Mouse (Mus musculus) ES-E14 (cell line): ENCODE measurements around the gene Gsto2. TPM values are rescaled to one million over a fixed set of nuclear protein-coding genes. Genes with fewer than 3 reads are reported as not detected.

Source experiments
- DNase-seq: peaks from one replicate; pipeline ENCODE4 v3.0.0-alpha.2; 2013; ENCODE audit warnings: low read depth, low spot score
- H3K27ac ChIP-seq: 2 replicates; pipeline ENCODE4 v1.5.1; 2012; ENCODE audit warnings: low read depth, mild to moderate bottlenecking, low read length, moderate library complexity, mixed read lengths; ENCODE audit not compliant: poor library complexity, insufficient read depth, severe bottlenecking
- H3K36me3 ChIP-seq: 2 replicates; pipeline ENCODE4 v1.6.1; 2012; ENCODE audit warnings: mild to moderate bottlenecking, low read length, moderate library complexity, mixed read lengths; ENCODE audit not compliant: control insufficient read depth, poor library complexity, insufficient read depth, severe bottlenecking
- H3K4me1 ChIP-seq, 2 experiments: fragments of 150-350 bp in 1 of 2; sonication (generic) in 1 of 2; 2 replicates each; pipeline ENCODE4 v1.6.1; 2012; ENCODE audit warnings: low read length in 2 of 2, mild to moderate bottlenecking in 1 of 2, mixed read lengths in 1 of 2; ENCODE audit not compliant: control insufficient read depth in 2 of 2, insufficient read depth in 2 of 2, poor library complexity in 1 of 2
- H3K4me3 ChIP-seq, 2 experiments: fragments of 150-350 bp in 1 of 2; sonication (generic) in 1 of 2; 2 replicates each; pipeline ENCODE4 v1.5.1; 2012; ENCODE audit warnings: low read length in 2 of 2, low read depth in 1 of 2, mild to moderate bottlenecking in 1 of 2, mixed read lengths in 1 of 2; ENCODE audit not compliant: insufficient read depth in 1 of 2, poor library complexity in 1 of 2, severe bottlenecking in 1 of 2
- H3K9ac ChIP-seq: 2 replicates; pipeline ENCODE4 v1.6.1; 2012; ENCODE audit warnings: low read depth, mild to moderate bottlenecking, low read length, mixed read lengths; ENCODE audit not compliant: poor library complexity, insufficient read depth, severe bottlenecking
- H3K9me3 ChIP-seq: fragments of 150-350 bp; sonication (generic); 2 replicates; pipeline ENCODE4 v1.6.1; 2012; ENCODE audit warnings: low read depth, mild to moderate bottlenecking, low read length; ENCODE audit not compliant: control insufficient read depth, insufficient read depth
- CHD2 ChIP-seq: IDR thresholded peaks from 2 replicates; pipeline ENCODE4 v1.6.1; 2014; ENCODE audit warnings: mild to moderate bottlenecking, low read depth, low read length, inconsistent platforms
- HCFC1 ChIP-seq: IDR thresholded peaks from 2 replicates; pipeline ENCODE4 v1.6.1; 2012; ENCODE audit warnings: low read length, inconsistent platforms, borderline replicate concordance; ENCODE audit not compliant: insufficient read depth
- MAFK ChIP-seq: IDR thresholded peaks from 2 replicates; pipeline ENCODE4 v1.6.1; 2014; ENCODE audit warnings: mild to moderate bottlenecking, low read depth, low read length, inconsistent platforms; ENCODE audit not compliant: insufficient read depth
- ZC3H11A ChIP-seq: IDR thresholded peaks from 2 replicates; pipeline ENCODE4 v1.6.1; 2012; ENCODE audit warnings: low read depth, mild to moderate bottlenecking, inconsistent platforms, low read length, borderline replicate concordance
- ZNF384 ChIP-seq: IDR thresholded peaks from 2 replicates; pipeline ENCODE4 v1.6.1; 2012; ENCODE audit warnings: low read depth, low read length, inconsistent platforms
- in situ Hi-C, 2 experiments: fragments of 600-800 bp; cut with MboI; formaldehyde crosslinking; loops; one replicate each; pipeline ENCODE4 v1.15.1; 2025; ENCODE audit warnings: low sequenced_read_pairs in 2 of 2, inconsistent platforms in 1 of 2; ENCODE audit not compliant: unreplicated experiment in 2 of 2
- total RNA-seq: library from RNA; depleted of rRNA; stranded (reverse); fragments of 300-350 nt; gene quantifications from 2 replicates; pipeline ENCODE4 v1.2.3, GENCODE M21; 2012

Gsto2 gene
- total RNA-seq, 1 experiment, result 0.71 TPM

- Histone ChIP-seq H3K27ac (no peak overlapping the region), H3K9ac (no peak overlapping the region), H3K4me3 (no peak overlapping the region), H3K9me3 (no peaks in the 10 kb centered on the region), H3K4me1 (peaks cover 2 to 4% of the 10 kb centered on the region in 2 experiments; a peak in 1 of 4 replicates), H3K36me3 (no peaks in the 10 kb centered on the region; the same call in 1 of the 2 replicates)
- no peak for DNase-seq
- TF ChIP-seq ZC3H11A, result no peak
- no peak for TF ChIP-seq HCFC1
- TF ChIP-seq ZNF384, result no peak
- no peak for TF ChIP-seq MAFK
- no peak for TF ChIP-seq CHD2
- in situ Hi-C loops, result no loop called here
These were observed 33.0 kb upstream of the Gsto2 start for GRCm38 (mm10) chr19:47832316-47832715.

GRCm38 (mm10) chr19:47834614-47835013 is 30.7 kb upstream of the Gsto2 start:
- H3K9ac ChIP-seq, result no peak overlapping the region
- no peak overlapping the region for H3K27ac ChIP-seq
- peaks cover 2 to 4% of the 10 kb centered on the region in 2 experiments; a peak in 1 of 4 replicates for H3K4me1 ChIP-seq
- DNase-seq, result no peak
- no peak overlapping the region for H3K4me3 ChIP-seq
- in situ Hi-C loops, result no loop called here
- TF ChIP-seq CHD2, result no peak
- TF ChIP-seq ZC3H11A, result no peak
- TF ChIP-seq MAFK, result no peak
- no peak for TF ChIP-seq ZNF384
- TF ChIP-seq HCFC1, result no peak
- H3K9me3 ChIP-seq, result no peaks in the 10 kb centered on the region
- no peaks in the 10 kb centered on the region; the same call in 1 of the 2 replicates for H3K36me3 ChIP-seq

- H3K4me3 ChIP-seq, result peak overlapping the region in 1 of 2 experiments; percentile 5; a peak in 1 of 4 replicates
- no peaks in the 10 kb centered on the region for H3K9me3 ChIP-seq
- no peak overlapping the region for H3K9ac ChIP-seq
- no peaks in the 10 kb centered on the region; the same call in 1 of the 2 replicates for H3K36me3 ChIP-seq
- no peak for DNase-seq
- in situ Hi-C loops, result no loop called here
- H3K27ac ChIP-seq, result no peak overlapping the region
- TF ChIP-seq HCFC1 (no peak), MAFK (peak; percentile 75)
- H3K4me1 ChIP-seq, result peaks cover 2 to 4% of the 10 kb centered on the region in 2 experiments; a peak in 1 of 4 replicates
These were observed 29.6 kb upstream of the Gsto2 start for GRCm38 (mm10) chr19:47835776-47836175.

GRCm38 (mm10) chr19:47836701-47837526 is 28.4 kb upstream of the Gsto2 start:
- H3K9me3 ChIP-seq, result no peaks in the 10 kb centered on the region
- H3K4me1 ChIP-seq, result peaks cover 2 to 4% of the 10 kb centered on the region in 2 experiments; a peak in 1 of 4 replicates
- TF ChIP-seq HCFC1 (peak; percentile 37; the same call in 1 of the 2 replicates), MAFK (no peak), ZNF384 (no peak), CHD2 (peak; percentile 73; the same call in 1 of the 2 replicates)
- in situ Hi-C loops, result no loop called here
- H3K9ac ChIP-seq, result peak overlapping the region; percentile 79
- H3K4me3 ChIP-seq, result peak overlapping the region; percentile 63 to 79
- DNase-seq, result peak; percentile 61
- H3K36me3 ChIP-seq, result no peaks in the 10 kb centered on the region; the same call in 1 of the 2 replicates
- H3K27ac ChIP-seq, result no peak overlapping the region
